Mouse (Mus musculus) brain, embryonic 14.5 days (tissue): ENCODE results near the gene Agrp.

ENCODE experiments used
- CTCF ChIP-seq: fragments of 200-500 bp; IDR thresholded peaks from 2 replicates; pipeline ENCODE4 v1.5.1; 2012; ENCODE audit warnings: inconsistent platforms, mild to moderate bottlenecking, moderate library complexity, borderline replicate concordance; ENCODE audit not compliant: insufficient read depth, insufficient read length; ENCODE audit errors: extremely low read depth
- POLR2A ChIP-seq: fragments of 200-500 bp; IDR thresholded peaks from 2 replicates; pipeline ENCODE4 v1.6.1; 2012; ENCODE audit warnings: mild to moderate bottlenecking, inconsistent platforms, borderline replicate concordance; ENCODE audit not compliant: poor library complexity, insufficient read depth, insufficient read length, severe bottlenecking; ENCODE audit errors: extremely low read depth

GRCm38 (mm10) chr8:105562863-105563262 is 74.3 kb downstream of the Agrp start:
- TF ChIP-seq CTCF (no peak), POLR2A (no peak)
